Mouse (Mus musculus) hindbrain, embryonic 12.5 days (tissue): ENCODE measurements at regions not wholly inside any gene's neighbourhood (a gene's known extent, or its start where the extent isn't known, plus 50 kb on each side); places are given as distances from the start of the nearest gene placed in this dataset.

ENCODE experiments used
- ATAC-seq: fragments of 200-750 bp; cut with Nextera tagmentation; 2 replicates; pipeline ENCODE4 v1.8.0; 2017; ENCODE audit warnings: moderate TSS enrichment; ENCODE audit not compliant: low FRiP score
- H3K27ac ChIP-seq: fragments of 300-500 bp; sonication (generic); 2 replicates; pipeline ENCODE4 v1.5.1; 2016; ENCODE audit warnings: mild to moderate bottlenecking
- H3K27me3 ChIP-seq: fragments of 300-500 bp; sonication (generic); 2 replicates; pipeline ENCODE4 v1.6.1; 2016; ENCODE audit warnings: mild to moderate bottlenecking
- H3K36me3 ChIP-seq: fragments of 300-500 bp; sonication (generic); 2 replicates; pipeline ENCODE4 v1.6.1; 2016; ENCODE audit warnings: mild to moderate bottlenecking
- H3K4me1 ChIP-seq: fragments of 300-500 bp; sonication (generic); 2 replicates; pipeline ENCODE4 v1.6.1; 2016
- H3K4me2 ChIP-seq: fragments of 300-500 bp; sonication (generic); replicated peaks from 2 replicates; pipeline ENCODE4 v1.6.1; 2016; ENCODE audit warnings: mild to moderate bottlenecking
- H3K4me3 ChIP-seq: fragments of 300-500 bp; sonication (generic); 2 replicates; pipeline ENCODE4 v1.5.1; 2016; ENCODE audit warnings: mild to moderate bottlenecking
- H3K9ac ChIP-seq: fragments of 300-500 bp; sonication (generic); 2 replicates; pipeline ENCODE4 v1.6.1; 2016; ENCODE audit warnings: mild to moderate bottlenecking, moderate library complexity
- H3K9me3 ChIP-seq: fragments of 300-500 bp; sonication (generic); replicated peaks from 2 replicates; pipeline ENCODE4 v1.6.1; 2016; ENCODE audit warnings: mild to moderate bottlenecking
- WGBS: fragments of 180-500 bp; shearing (Covaris S2); methylation state at CpG from one replicate; pipeline ENCODE4 v1.1.7; 2016; 5-methylcytosine and 5-hydroxymethylcytosine counted together

DNA sequence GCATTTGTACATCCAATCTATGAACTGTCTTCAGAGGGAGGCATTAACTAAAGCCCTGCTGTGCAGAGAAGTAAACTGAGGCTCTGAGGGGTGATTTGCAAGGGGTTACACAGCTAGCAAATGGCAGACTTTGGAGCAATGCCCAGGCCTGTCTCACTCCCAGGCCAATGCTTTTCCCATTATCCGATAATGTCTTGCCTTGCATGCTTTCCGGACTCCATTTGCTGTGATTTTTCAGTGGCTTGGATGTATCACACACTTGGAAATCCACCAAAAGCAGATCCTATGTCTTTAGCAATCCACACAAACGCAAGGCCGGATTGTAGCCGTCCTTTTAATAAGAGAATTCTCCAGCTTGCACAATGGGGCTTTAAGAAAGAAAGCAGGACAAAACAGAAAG is 281.7 kb upstream of the Ppargc1a start:
- no peak overlapping the region for H3K4me2 ChIP-seq
- H3K27me3 ChIP-seq: no peaks in the 10 kb centered on the region
- ATAC-seq: no peak
- WGBS: 90% methylated on average over 5 of the region's 5 CpGs
- H3K9me3 ChIP-seq: no peaks in the 10 kb centered on the region
- no peaks in the 10 kb centered on the region for H3K4me1 ChIP-seq
- H3K36me3 ChIP-seq: no peaks in the 10 kb centered on the region
- no peak overlapping the region for H3K27ac ChIP-seq
- no peak overlapping the region for H3K9ac ChIP-seq
- H3K4me3 ChIP-seq: no peak overlapping the region

GRCm38 (mm10) chr5:51842189-51842588 is 274.7 kb upstream of the Ppargc1a start:
- H3K27me3 ChIP-seq: no peaks in the 10 kb centered on the region
- ATAC-seq: no peak
- H3K36me3 ChIP-seq: no peaks in the 10 kb centered on the region
- WGBS: 89% methylated on average over 5 of the region's 5 CpGs
- no peak overlapping the region for H3K9ac ChIP-seq
- no peak overlapping the region for H3K4me3 ChIP-seq
- H3K4me2 ChIP-seq: no peak overlapping the region
- H3K4me1 ChIP-seq: no peaks in the 10 kb centered on the region
- no peak overlapping the region for H3K27ac ChIP-seq
- no peaks in the 10 kb centered on the region for H3K9me3 ChIP-seq

GRCm38 (mm10) chr5:51841763-51842162 is 274.2 kb upstream of the Ppargc1a start:
- Histone ChIP-seq H3K4me3 (no peak overlapping the region), H3K9me3 (no peaks in the 10 kb centered on the region), H3K9ac (no peak overlapping the region), H3K4me1 (no peaks in the 10 kb centered on the region), H3K27ac (no peak overlapping the region), H3K4me2 (no peak overlapping the region), H3K27me3 (no peaks in the 10 kb centered on the region), H3K36me3 (no peaks in the 10 kb centered on the region)
- WGBS: 91% methylated on average over 2 of the region's 2 CpGs
- ATAC-seq: no peak

DNA sequence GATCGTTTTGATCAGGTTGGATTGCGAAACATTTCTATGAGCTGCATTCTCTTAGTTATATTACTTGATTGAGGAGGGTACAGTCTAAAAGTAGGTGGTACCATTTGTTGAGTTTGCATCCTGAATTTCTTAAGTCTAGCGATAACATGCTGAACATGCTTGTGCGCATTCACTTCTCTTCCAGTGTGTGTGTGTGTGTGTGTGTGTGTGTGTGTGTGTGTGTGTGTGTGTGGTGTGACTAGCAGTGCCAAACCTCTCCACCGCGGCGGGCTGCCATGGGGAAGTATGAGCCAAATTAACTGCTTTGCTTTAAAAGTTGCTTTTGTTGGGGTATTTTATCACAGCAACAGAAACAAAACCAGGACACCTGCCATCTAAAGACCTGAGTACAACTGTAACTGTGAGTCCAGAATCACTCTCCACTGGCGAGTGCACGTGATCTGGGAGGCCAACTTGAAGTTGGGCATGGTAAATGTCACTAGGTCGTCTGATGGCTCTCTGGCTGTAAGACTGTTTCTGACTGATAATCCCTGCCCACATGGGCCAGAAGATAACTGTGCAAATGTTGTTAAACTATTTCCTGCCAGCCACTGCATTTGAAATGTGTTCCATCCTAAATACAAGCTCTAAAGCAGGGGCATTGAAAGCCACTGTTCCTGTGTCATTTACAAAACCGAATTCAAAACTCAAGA is 273.3 kb upstream of the Ppargc1a start:
- no peak overlapping the region for H3K4me3 ChIP-seq
- H3K27ac ChIP-seq: no peak overlapping the region
- no peaks in the 10 kb centered on the region for H3K27me3 ChIP-seq
- H3K4me2 ChIP-seq: no peak overlapping the region
- H3K9ac ChIP-seq: no peak overlapping the region
- H3K4me1 ChIP-seq: no peaks in the 10 kb centered on the region
- no peak for ATAC-seq
- no peaks in the 10 kb centered on the region for H3K36me3 ChIP-seq
- 91% methylated on average over 11 of the region's 11 CpGs for WGBS
- H3K9me3 ChIP-seq: no peaks in the 10 kb centered on the region

- no peaks in the 10 kb centered on the region for H3K27me3 ChIP-seq
- no peak overlapping the region for H3K4me3 ChIP-seq
- H3K27ac ChIP-seq: no peak overlapping the region
- ATAC-seq: no peak
- no peaks in the 10 kb centered on the region for H3K4me1 ChIP-seq
- H3K4me2 ChIP-seq: no peak overlapping the region
- WGBS: 64% methylated on average over 4 of the region's 4 CpGs
- no peaks in the 10 kb centered on the region for H3K9me3 ChIP-seq
- no peaks in the 10 kb centered on the region for H3K36me3 ChIP-seq
- no peak overlapping the region for H3K9ac ChIP-seq
These were observed 271.8 kb upstream of the Ppargc1a start for GRCm38 (mm10) chr5:51839292-51839691.

DNA sequence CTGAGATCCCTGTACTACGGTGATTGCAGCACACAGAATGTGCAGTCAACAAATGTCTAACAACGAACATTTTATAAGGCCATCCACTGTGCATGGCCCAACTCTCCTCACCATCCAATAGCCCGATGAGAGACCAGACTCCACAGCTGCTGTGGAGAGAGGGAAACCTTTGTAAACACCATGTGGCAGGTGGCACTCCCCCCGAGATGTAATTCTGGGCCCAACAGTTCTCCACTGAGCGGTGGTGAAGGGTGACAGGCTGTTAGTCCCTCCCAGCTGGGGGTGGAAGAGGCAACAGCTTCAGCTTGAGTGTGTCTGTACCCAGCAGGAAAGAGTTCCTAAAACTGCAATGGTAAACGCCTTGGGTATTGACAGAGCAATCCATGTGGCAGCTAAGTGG is 263.0 kb upstream of the Ppargc1a start:
- H3K4me3 ChIP-seq: no peak overlapping the region
- H3K27ac ChIP-seq: no peak overlapping the region
- no peak overlapping the region for H3K9ac ChIP-seq
- WGBS: 70% methylated on average over 6 of the region's 6 CpGs
- H3K27me3 ChIP-seq: no peaks in the 10 kb centered on the region
- no peak overlapping the region for H3K4me2 ChIP-seq
- no peaks in the 10 kb centered on the region for H3K9me3 ChIP-seq
- no peaks in the 10 kb centered on the region for H3K4me1 ChIP-seq
- ATAC-seq: no peak
- H3K36me3 ChIP-seq: no peaks in the 10 kb centered on the region

- ATAC-seq: no peak
- no peak overlapping the region for H3K27ac ChIP-seq
- H3K4me2 ChIP-seq: no peak overlapping the region
- H3K4me3 ChIP-seq: no peak overlapping the region
- no peaks in the 10 kb centered on the region for H3K9me3 ChIP-seq
- no peaks in the 10 kb centered on the region for H3K4me1 ChIP-seq
- 76% methylated on average over 2 of the region's 2 CpGs for WGBS
- H3K9ac ChIP-seq: no peak overlapping the region
- no peaks in the 10 kb centered on the region for H3K36me3 ChIP-seq
- no peaks in the 10 kb centered on the region for H3K27me3 ChIP-seq
These were observed 262.5 kb upstream of the Ppargc1a start for GRCm38 (mm10) chr5:51830015-51830414.

- 79% methylated on average over 3 of the region's 3 CpGs for WGBS
- no peak overlapping the region for H3K27ac ChIP-seq
- no peaks in the 10 kb centered on the region for H3K9me3 ChIP-seq
- no peak overlapping the region for H3K4me3 ChIP-seq
- ATAC-seq: no peak
- no peaks in the 10 kb centered on the region for H3K4me1 ChIP-seq
- no peaks in the 10 kb centered on the region for H3K27me3 ChIP-seq
- no peak overlapping the region for H3K9ac ChIP-seq
- no peaks in the 10 kb centered on the region for H3K36me3 ChIP-seq
- no peak overlapping the region for H3K4me2 ChIP-seq
These were observed 262.1 kb upstream of the Ppargc1a start for GRCm38 (mm10) chr5:51829606-51830005.

DNA sequence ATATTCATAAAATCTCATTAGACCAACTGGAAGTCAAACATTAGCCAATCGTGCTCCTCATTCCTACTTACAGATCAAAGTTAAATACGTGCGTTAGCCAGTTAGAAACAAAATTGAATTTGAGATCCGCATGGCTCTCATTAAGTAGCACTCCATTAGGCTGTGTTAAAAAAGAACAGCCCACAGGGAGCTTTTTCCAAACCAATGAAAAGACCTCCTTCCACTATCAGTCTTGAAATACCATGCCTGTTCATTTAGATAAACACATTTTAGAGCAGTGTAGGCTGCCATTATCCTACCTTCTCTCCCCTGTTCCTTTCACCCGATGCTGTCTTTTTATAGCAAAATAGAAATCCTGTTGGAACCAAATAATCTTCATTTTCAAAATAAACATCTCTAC is 261.5 kb upstream of the Ppargc1a start:
- H3K9me3 ChIP-seq: no peaks in the 10 kb centered on the region
- no peak overlapping the region for H3K4me2 ChIP-seq
- H3K9ac ChIP-seq: no peak overlapping the region
- no peaks in the 10 kb centered on the region for H3K4me1 ChIP-seq
- H3K27ac ChIP-seq: no peak overlapping the region
- WGBS: 86% methylated on average over 5 of the region's 5 CpGs
- ATAC-seq: no peak
- no peaks in the 10 kb centered on the region for H3K27me3 ChIP-seq
- no peaks in the 10 kb centered on the region for H3K36me3 ChIP-seq
- H3K4me3 ChIP-seq: no peak overlapping the region

GRCm38 (mm10) chr5:51826269-51826668 is 258.7 kb upstream of the Ppargc1a start:
- Histone ChIP-seq H3K4me1 (no peaks in the 10 kb centered on the region), H3K9me3 (no peaks in the 10 kb centered on the region), H3K4me2 (no peak overlapping the region), H3K27ac (no peak overlapping the region), H3K4me3 (no peak overlapping the region), H3K9ac (no peak overlapping the region), H3K36me3 (no peaks in the 10 kb centered on the region), H3K27me3 (no peaks in the 10 kb centered on the region)
- no peak for ATAC-seq
- 87% methylated on average over 1 of the region's 1 CpGs for WGBS

GRCm38 (mm10) chr5:51825584-51826088 is 258.1 kb upstream of the Ppargc1a start:
- no peaks in the 10 kb centered on the region for H3K36me3 ChIP-seq
- no peaks in the 10 kb centered on the region for H3K4me1 ChIP-seq
- ATAC-seq: no peak
- 89% methylated on average over 3 of the region's 3 CpGs for WGBS
- no peak overlapping the region for H3K9ac ChIP-seq
- H3K4me3 ChIP-seq: no peak overlapping the region
- H3K27ac ChIP-seq: no peak overlapping the region
- no peaks in the 10 kb centered on the region for H3K27me3 ChIP-seq
- H3K4me2 ChIP-seq: no peak overlapping the region
- H3K9me3 ChIP-seq: no peaks in the 10 kb centered on the region

GRCm38 (mm10) chr5:51824731-51825130 is 257.2 kb upstream of the Ppargc1a start:
- 91% methylated on average over 4 of the region's 4 CpGs for WGBS
- no peak overlapping the region for H3K4me2 ChIP-seq
- no peaks in the 10 kb centered on the region for H3K36me3 ChIP-seq
- H3K4me1 ChIP-seq: no peaks in the 10 kb centered on the region
- H3K9me3 ChIP-seq: no peaks in the 10 kb centered on the region
- no peak overlapping the region for H3K9ac ChIP-seq
- H3K4me3 ChIP-seq: no peak overlapping the region
- H3K27me3 ChIP-seq: no peaks in the 10 kb centered on the region
- H3K27ac ChIP-seq: no peak overlapping the region
- ATAC-seq: no peak

GRCm38 (mm10) chr5:51823657-51824056 is 256.1 kb upstream of the Ppargc1a start:
- WGBS: 49% methylated on average over 2 of the region's 2 CpGs
- no peak overlapping the region for H3K4me2 ChIP-seq
- no peak for ATAC-seq
- no peaks in the 10 kb centered on the region for H3K36me3 ChIP-seq
- H3K9ac ChIP-seq: no peak overlapping the region
- no peaks in the 10 kb centered on the region for H3K27me3 ChIP-seq
- H3K27ac ChIP-seq: no peak overlapping the region
- H3K9me3 ChIP-seq: no peaks in the 10 kb centered on the region
- H3K4me1 ChIP-seq: no peaks in the 10 kb centered on the region
- no peak overlapping the region for H3K4me3 ChIP-seq
